Mouse (Mus musculus) lung, adult 2 months (tissue): ENCODE results near the gene Nhej1. TPM values are rescaled to one million over a fixed set of nuclear protein-coding genes. Genes with fewer than 3 reads are reported as not detected.

ENCODE experiments used
- DNase-seq: peaks from one replicate; pipeline ENCODE4 v3.0.0; 2022
- H3K4me1 ChIP-seq: fragments of 200-500 bp; 2 replicates; pipeline ENCODE4 v1.6.1; 2011; ENCODE audit warnings: low read length; ENCODE audit not compliant: control insufficient read depth, insufficient read depth
- H3K4me3 ChIP-seq: fragments of 200-500 bp; replicated peaks from 2 replicates; pipeline ENCODE3; 2011; ENCODE audit warnings: low read depth, mild to moderate bottlenecking, control low read depth, low read length; ENCODE audit errors: extremely low read depth
- CTCF ChIP-seq: fragments of 200-500 bp; IDR thresholded peaks from 2 replicates; pipeline ENCODE4 v1.5.1; 2011; ENCODE audit warnings: mild to moderate bottlenecking, low read length, control low read depth; ENCODE audit not compliant: insufficient read depth
- POLR2A ChIP-seq: fragments of 200-500 bp; IDR thresholded peaks from 2 replicates; pipeline ENCODE4 v1.6.1; 2011; ENCODE audit warnings: low read depth, mild to moderate bottlenecking, control low read depth, low read length, borderline replicate concordance; ENCODE audit errors: extremely low read depth
- WGBS: fragments of 180-500 bp; shearing (Covaris S2); methylation state at CpG from one replicate; pipeline ENCODE4 v1.1.7; 2018; 5-methylcytosine and 5-hydroxymethylcytosine counted together
- polyA plus RNA-seq: library from polyadenylated mRNA; depleted of rRNA; stranded (reverse); fragments of >200 nt; gene quantifications from 2 replicates; pipeline ENCODE4 v1.2.3, GENCODE M21; 2012; rRNA removed

The Nhej1 gene
- polyA plus RNA-seq, 1 experiment = 2.7 TPM

- WGBS = 4% methylated on average over 20 of the region's 20 CpGs
- H3K4me1 ChIP-seq = 0 out of 2 replicates have a peak, but pooled peaks cover 5% of the 10 kb centered on the region
- no peak overlapping the region for H3K4me3 ChIP-seq
- DNase-seq = peak; percentile 81
- TF ChIP-seq CTCF = peak; percentile 77
- TF ChIP-seq POLR2A = no peak
Observed at GRCm38 (mm10) chr1:74948784-74949665, 176.0 kb downstream of the Nhej1 start.

- H3K4me3 ChIP-seq = no peak overlapping the region
- 4% methylated on average over 41 of the region's 41 CpGs for WGBS
- no peak for DNase-seq
- H3K4me1 ChIP-seq = 0 out of 2 replicates have a peak, but pooled peaks cover 5% of the 10 kb centered on the region
- TF ChIP-seq CTCF (no peak), POLR2A (no peak)
Observed at GRCm38 (mm10) chr1:74947986-74948670, 176.9 kb downstream of the Nhej1 start.

DNA sequence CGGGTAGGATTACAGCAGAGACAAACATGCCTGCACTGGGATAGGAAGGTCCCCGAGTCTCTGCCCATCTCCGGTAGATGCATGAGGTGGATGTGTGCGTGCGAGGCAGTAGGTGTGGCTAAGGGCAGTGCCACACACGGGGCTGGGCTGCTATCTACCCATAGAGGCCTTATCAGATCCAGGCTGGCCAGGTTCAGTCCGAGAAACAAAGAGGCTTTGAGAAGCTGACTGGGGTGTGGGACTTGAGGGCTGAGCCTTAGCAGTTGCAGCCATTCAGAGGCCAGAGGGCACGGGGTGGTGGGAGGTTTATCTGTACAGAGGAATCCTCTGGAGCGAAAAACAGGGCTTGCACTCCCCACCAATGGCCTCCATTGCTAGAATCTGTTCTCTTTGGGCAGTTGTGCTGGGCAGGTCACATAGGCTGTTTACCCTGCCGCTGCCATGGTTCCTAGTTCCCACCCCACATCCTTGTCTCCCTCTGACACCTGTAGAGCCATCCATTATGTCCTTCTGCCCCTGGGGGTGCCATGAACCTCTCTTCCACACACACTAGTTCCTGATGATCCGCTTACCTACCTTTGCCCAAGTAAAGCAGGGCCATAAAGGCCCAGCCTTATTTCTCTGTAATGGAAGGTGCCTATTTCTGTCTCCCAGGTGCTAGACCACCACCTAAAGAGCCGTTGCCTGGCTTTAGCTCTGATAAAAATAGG lies 183.2 kb downstream of the Nhej1 start:
- 40% methylated on average over 12 of the region's 12 CpGs for WGBS
- Histone ChIP-seq H3K4me3 (no peak overlapping the region), H3K4me1 (no peaks in the 10 kb centered on the region)
- no peak for DNase-seq
- no peak for TF ChIP-seq POLR2A
- TF ChIP-seq CTCF = no peak

DNA sequence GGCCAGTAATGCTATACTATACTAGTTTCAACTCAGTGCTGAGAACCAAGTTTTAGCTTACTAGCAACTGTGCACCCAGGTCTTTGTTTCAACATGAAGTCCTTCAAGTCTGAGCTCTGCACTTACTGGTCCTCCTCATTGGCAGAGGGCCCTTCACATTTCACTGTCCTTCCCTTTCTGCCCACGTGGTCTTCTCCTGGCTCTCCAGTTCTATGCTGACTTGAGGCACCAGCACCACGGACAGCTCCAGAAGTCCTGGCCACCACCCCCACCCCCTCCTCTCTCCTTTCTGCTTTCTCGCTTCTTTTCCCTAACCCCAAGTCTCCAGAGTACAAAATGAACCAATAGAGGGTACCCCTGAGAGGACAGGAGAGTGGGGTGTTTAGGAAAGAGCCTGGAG lies 185.2 kb downstream of the Nhej1 start:
- 2% methylated on average over 3 of the region's 3 CpGs for WGBS
- no peak for DNase-seq
- Histone ChIP-seq H3K4me3 (no peak overlapping the region), H3K4me1 (0 out of 2 replicates have a peak, but pooled peaks cover 3% of the 10 kb centered on the region)
- no peak for TF ChIP-seq POLR2A
- TF ChIP-seq CTCF = no peak

- TF ChIP-seq CTCF (no peak), POLR2A (no peak)
- 47% methylated on average over 12 of the region's 12 CpGs for WGBS
- Histone ChIP-seq H3K4me3 (no peak overlapping the region), H3K4me1 (0 out of 2 replicates have a peak, but pooled peaks cover 3% of the 10 kb centered on the region)
- no peak for DNase-seq
Observed at GRCm38 (mm10) chr1:74936221-74936830, 188.7 kb downstream of the Nhej1 start.

DNA sequence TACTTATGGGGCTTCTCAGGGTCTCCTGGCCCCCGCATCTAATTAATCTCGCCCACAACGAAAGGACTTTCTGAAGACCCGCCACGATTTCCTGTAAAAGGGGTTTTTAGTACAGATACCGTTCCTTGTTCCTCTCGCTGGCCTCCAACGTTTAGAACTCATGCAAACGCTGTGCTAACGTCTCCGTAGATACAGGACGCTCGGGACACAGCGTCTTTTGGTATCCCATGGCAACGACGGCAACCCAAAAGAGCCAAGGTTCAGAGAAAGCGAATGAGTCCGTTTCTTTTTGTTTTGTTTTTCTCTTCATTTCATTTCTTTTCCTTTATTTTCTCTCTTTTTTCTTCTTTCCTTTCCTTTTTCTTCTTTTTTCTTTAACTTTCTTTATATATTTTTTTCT lies 189.6 kb downstream of the Nhej1 start, which contains the start of gene Cfap65:
Cfap65 (minus strand) TSS at position 198 of the 400 bp plus-strand sequence.
- WGBS = 3% methylated on average over 18 of the region's 18 CpGs
- Histone ChIP-seq H3K4me1 (0 out of 2 replicates have a peak, but pooled peaks cover 3% of the 10 kb centered on the region), H3K4me3 (no peak within 1 kb of the TSS)
- TF ChIP-seq CTCF (no peak), POLR2A (no peak; the same call in 1 of the 2 replicates)
- DNase-seq = no peak

GRCm38 (mm10) chr1:74927621-74928296 lies 197.2 kb downstream of the Nhej1 start:
- no peak for DNase-seq
- TF ChIP-seq POLR2A = no peak
- no peak for TF ChIP-seq CTCF
- Histone ChIP-seq H3K4me3 (no peak overlapping the region), H3K4me1 (no peaks in the 10 kb centered on the region)
- 77% methylated on average over 9 of the region's 9 CpGs for whole genome bisulfite sequencing

DNA sequence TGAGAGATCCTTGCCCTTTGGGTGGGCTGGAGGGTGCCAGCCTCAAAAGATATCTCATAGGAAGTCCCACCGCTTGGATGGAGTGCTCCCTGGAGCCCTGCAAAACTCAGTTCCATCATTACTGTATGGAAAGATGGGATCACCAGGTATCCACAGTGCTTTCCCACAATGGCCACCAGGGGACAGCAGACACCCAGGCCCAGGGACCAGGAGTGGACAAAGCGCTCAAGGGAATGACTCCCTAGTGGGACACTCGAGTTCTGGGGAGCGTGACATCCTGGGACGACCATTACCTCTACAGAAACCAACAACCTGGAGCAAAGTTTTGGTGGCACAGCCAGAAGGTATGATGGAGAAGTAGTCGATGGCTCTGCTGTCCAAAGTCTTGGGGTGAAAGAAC lies 198.3 kb downstream of the Nhej1 start:
- no peak overlapping the region for H3K4me3 ChIP-seq
- peak; percentile 39 for DNase-seq
- TF ChIP-seq CTCF (peak; percentile 83), POLR2A (no peak)

GRCm38 (mm10) chr1:74924464-74924863 lies 200.5 kb downstream of the Nhej1 start:
- no peaks in the 10 kb centered on the region for H3K4me1 ChIP-seq
- H3K4me3 ChIP-seq = no peak overlapping the region
- no peak for DNase-seq
- 62% methylated on average over 4 of the region's 4 CpGs for WGBS
- TF ChIP-seq POLR2A = no peak

More for the DNA sequence above, 198.3 kb downstream of the Nhej1 start:
- no peaks in the 10 kb centered on the region for H3K4me1 ChIP-seq
- 31% methylated on average over 6 of the region's 6 CpGs for WGBS

Other genes with a start within 250 kb of the Nhej1 start
- gene Fev, start 239.8 kb downstream of the Nhej1 start, polyA plus RNA-seq = not detected in 2 replicates
- not detected in 2 replicates for gene Cryba2, start 232.1 kb downstream of the Nhej1 start, polyA plus RNA-seq
- gene Cfap65, start 189.6 kb downstream of the Nhej1 start, polyA plus RNA-seq = 23.0 and 27.7 TPM in 2 replicates
- gene Ihh, start 173.5 kb downstream of the Nhej1 start, polyA plus RNA-seq = 0.54 and 1.2 TPM in 2 replicates
- gene Slc23a3, start 8.7 kb upstream of the Nhej1 start, polyA plus RNA-seq = 1.4 and 2.0 TPM in 2 replicates
- gene Cnppd1, start 17.5 kb upstream of the Nhej1 start, polyA plus RNA-seq = 57.6 and 64.3 TPM in 2 replicates
- 112 and 123 TPM in 2 replicates for gene Retreg2, start 17.6 kb upstream of the Nhej1 start, polyA plus RNA-seq
- 59.4 and 68.0 TPM in 2 replicates for gene Zfand2b, start 43.4 kb upstream of the Nhej1 start, polyA plus RNA-seq
- 14.6 and 18.7 TPM in 2 replicates for gene Abcb6, start 55.2 kb upstream of the Nhej1 start, polyA plus RNA-seq
- gene Ankzf1, start 67.0 kb upstream of the Nhej1 start, polyA plus RNA-seq = 15.4 and 20.0 TPM in 2 replicates
- 65.7 and 73.3 TPM in 2 replicates for gene Atg9a, start 67.0 kb upstream of the Nhej1 start, polyA plus RNA-seq
- 8.8 and 15.4 TPM in 2 replicates for gene Glb1l, start 85.6 kb upstream of the Nhej1 start, polyA plus RNA-seq
- gene Stk16, start 85.6 kb upstream of the Nhej1 start, polyA plus RNA-seq = 130 and 140 TPM in 2 replicates
- gene Tuba4a, start 94.7 kb upstream of the Nhej1 start, polyA plus RNA-seq = 36.6 and 103 TPM in 2 replicates
- gene A630095N17Rik, start 106.9 kb upstream of the Nhej1 start, polyA plus RNA-seq = not detected in 2 replicates
- gene Dnajb2, start 111.2 kb upstream of the Nhej1 start, polyA plus RNA-seq = 54.5 and 56.1 TPM in 2 replicates
- 2.1 and 2.5 TPM in 2 replicates for gene Ptprn, start 139.3 kb upstream of the Nhej1 start, polyA plus RNA-seq
- 1.2 and 2.5 TPM in 2 replicates for gene Resp18, start 153.2 kb upstream of the Nhej1 start, polyA plus RNA-seq
- 104 and 129 TPM in 2 replicates for gene Dnpep, start 192.8 kb upstream of the Nhej1 start, polyA plus RNA-seq
- gene Des, start 235.1 kb upstream of the Nhej1 start, polyA plus RNA-seq = 107 and 185 TPM in 2 replicates